In the genomic region with DNA sequence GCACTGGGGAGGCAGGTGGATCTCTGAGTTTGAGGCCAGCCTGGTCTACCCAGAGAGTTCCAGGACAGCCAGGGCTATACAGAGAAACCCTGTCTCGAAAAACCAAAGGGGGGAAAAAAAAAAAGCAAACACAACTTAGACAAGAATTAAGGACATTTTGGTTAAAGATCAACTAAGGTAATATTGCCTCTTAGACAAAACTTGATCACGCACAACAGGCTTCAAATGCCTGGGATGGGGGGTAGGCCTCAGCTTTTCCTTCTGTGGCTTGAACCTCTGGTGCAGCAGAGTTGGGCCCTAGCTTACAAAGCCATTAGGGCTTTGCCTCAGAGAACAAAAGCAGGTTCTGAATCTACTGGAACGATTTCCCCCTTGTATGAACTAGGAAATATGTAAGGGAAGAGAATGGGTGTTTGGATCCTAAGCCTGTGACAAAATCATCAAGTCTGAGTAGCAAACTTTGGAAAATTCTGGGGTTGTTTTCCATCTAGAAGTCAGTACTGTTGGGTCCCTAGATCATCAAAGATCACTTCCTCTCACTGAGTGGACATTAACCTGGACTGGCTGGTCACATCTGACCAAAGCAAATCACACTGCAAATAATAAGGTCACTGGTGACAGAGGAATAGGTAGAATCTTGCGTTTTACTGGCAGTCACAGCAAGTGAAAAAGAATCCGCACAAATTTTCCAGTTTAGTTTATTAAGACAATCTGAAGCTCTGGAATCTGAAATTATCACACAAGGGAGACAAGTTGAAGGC, we compare ENCODE assay signal across 22 mouse cellular contexts. TPM values are rescaled to one million over a fixed set of nuclear protein-coding genes. Genes with fewer than 3 reads are reported as not detected.
A peak's percentile ranks its signal among the peaks of the same experiment; 100 is the strongest.
DNase-seq lines count a peak whose midpoint lies in the region; ATAC-seq and TF ChIP-seq lines count a peak whose summit lies in the region.
"Had no signal": no experiment of that assay in that cellular context is flagged by ENCODE, and none has a peak within 500 bp of the region (broad histone marks: within the 10 kb centered on the region; RNA-seq: fewer than 3 reads in every experiment).

No protein-coding gene starts in this region.

- no peak overlapping the region for H3K9ac ChIP-seq in liver, adult 2 months (ENCODE audit: low read depth, low read length)
- no peak overlapping the region for H3K9ac ChIP-seq in liver, embryonic 13.5 days
- H3K9ac ChIP-seq: forebrain, embryonic 13.5 days; forebrain, postnatal 0 days; heart, embryonic 15.5 days; hindbrain, embryonic 13.5 days had no signal

- peak; percentile 59 for ATAC-seq in liver, embryonic 13.5 days (ENCODE audit: low read depth)
- ATAC-seq: activated CD4-positive, CD25-positive, alpha-beta regulatory T cell, adult 4 months; forebrain, embryonic 13.5 days; forebrain, postnatal 0 days; Patski had no signal

- H3K36me3 ChIP-seq in kidney, adult 2 months (ENCODE audit: control insufficient read depth, insufficient read depth, low read length) = no peaks in the 10 kb centered on the region
- no peaks in the 10 kb centered on the region for H3K36me3 ChIP-seq in liver, adult 2 months (ENCODE audit: control insufficient read depth, insufficient read depth, low read length)
- no peaks in the 10 kb centered on the region for H3K36me3 ChIP-seq in liver, embryonic 13.5 days
- H3K36me3 ChIP-seq: embryonic facial prominence, embryonic 10.5 days; heart, embryonic 15.5 days; hindbrain, embryonic 13.5 days had no signal

- no peak for TF ChIP-seq POLR2A in kidney, adult 2 months (IDR thresholded peaks at IDR 0.05; ENCODE audit: low read depth, low read length)
- no peak for TF ChIP-seq POLR2A in liver, adult 2 months (IDR thresholded peaks at IDR 0.05; ENCODE audit: extremely low read depth, insufficient read depth, low read length)

- intact Hi-C loops in left cerebral cortex, postnatal 14 days (cut with DNase I) = no loop called here

- no peak for TF ChIP-seq CTCF in kidney, adult 2 months (conservative IDR thresholded peaks at IDR 0.05; ENCODE audit: insufficient read depth, insufficient read length, low read depth, low read length)
- no peak for TF ChIP-seq CTCF in liver, adult 2 months (IDR thresholded peaks at IDR 0.05; ENCODE audit: low read depth, low read length)

- H3K27me3 ChIP-seq in kidney, adult 2 months (replicated peaks; ENCODE audit: control insufficient read depth, insufficient read depth, low read length) = no peaks in the 10 kb centered on the region
- no peaks in the 10 kb centered on the region for H3K27me3 ChIP-seq in liver, adult 2 months (ENCODE audit: control insufficient read depth, insufficient read depth, low read length)
- H3K27me3 ChIP-seq in liver, embryonic 13.5 days = no peaks in the 10 kb centered on the region
- H3K27me3 ChIP-seq: CH12.LX; forebrain, embryonic 13.5 days; heart, embryonic 15.5 days; hindbrain, embryonic 13.5 days; Patski had no signal

- H3K4me1 ChIP-seq in kidney, adult 2 months (ENCODE audit: control insufficient read depth, insufficient read depth, low read length) = peaks cover 9% of the 10 kb centered on the region
- H3K4me1 ChIP-seq in liver, adult 2 months (ENCODE audit: control insufficient read depth, insufficient read depth, low read length) = peaks cover 22% of the 10 kb centered on the region
- H3K4me1 ChIP-seq in liver, embryonic 13.5 days (replicated peaks) = peaks cover 17% of the 10 kb centered on the region; the same call in 1 of the 2 replicates
- H3K4me1 ChIP-seq: forebrain, embryonic 13.5 days; heart, embryonic 15.5 days; hindbrain, embryonic 13.5 days had no signal

- H3K4me3 ChIP-seq in kidney, adult 2 months (ENCODE audit: insufficient read depth, low read depth, low read length) = no peak overlapping the region
- no peak overlapping the region for H3K4me3 ChIP-seq in liver, adult 2 months (ENCODE audit: insufficient read depth, low read depth, low read length)
- H3K4me3 ChIP-seq in liver, embryonic 13.5 days (replicated peaks) = no peak overlapping the region
- H3K4me3 ChIP-seq: embryonic facial prominence, embryonic 10.5 days; forebrain, embryonic 13.5 days; heart, embryonic 15.5 days; hindbrain, embryonic 13.5 days had no signal

- H3K79me2 ChIP-seq in liver, adult 2 months (ENCODE audit: control insufficient read depth, insufficient read depth, low read length) = no peaks in the 10 kb centered on the region

- H3K9me3 ChIP-seq in liver, embryonic 13.5 days (replicated peaks) = no peaks in the 10 kb centered on the region
- H3K9me3 ChIP-seq: embryonic facial prominence, embryonic 10.5 days; forebrain, embryonic 13.5 days; heart, embryonic 15.5 days; hindbrain, embryonic 13.5 days had no signal

- WGBS in kidney, adult 2 months = 50% methylated on average over 5 of the region's 5 CpGs
- 19% methylated on average over 5 of the region's 5 CpGs for whole genome bisulfite sequencing in liver, adult 2 months
- WGBS in liver, embryonic 13.5 days (ENCODE audit: insufficient replicate concordance) = 60% methylated on average over 5 of the region's 5 CpGs

- DNase-seq in kidney, adult 2 months = peak; percentile 49
- DNase-seq in kidney, adult 18-20 months = no peak
- peak; percentile 93 for DNase-seq in liver, adult 2 months (ENCODE audit: extremely low read depth, low read depth, low spot score)
- DNase-seq in liver = no peak
- no peak for DNase-seq in liver, embryonic 13.5 days
- peak; percentile 26 for DNase-seq in yolk sac, embryonic 10.5 days (ENCODE audit: low spot score)
- no peak for DNase-seq in left cerebral cortex, postnatal 14 days (ENCODE audit: low spot score in 2 of 2)
- DNase-seq: adrenal gland, postnatal 14 days; cerebellum, adult 18-20 months; cerebellum, adult 9-11 months; cerebellum, postnatal 36 days; forebrain, postnatal 0 days; heart, adult 18-20 months; heart, postnatal 14 days had no signal

- peak overlapping the region; percentile 86 for H3K27ac ChIP-seq in kidney, adult 2 months (ENCODE audit: insufficient read depth, low read depth, low read length)
- peak overlapping the region; percentile 95 for H3K27ac ChIP-seq in liver, adult 2 months (replicated peaks; ENCODE audit: insufficient read depth, low read depth, low read length)
- H3K27ac ChIP-seq in liver, embryonic 13.5 days = peak overlapping the region; percentile 73
- H3K27ac ChIP-seq: embryonic facial prominence, embryonic 10.5 days; forebrain, embryonic 13.5 days; heart, embryonic 15.5 days; hindbrain, embryonic 13.5 days had no signal

- no peak overlapping the region for H3K4me2 ChIP-seq in liver, embryonic 13.5 days
- H3K4me2 ChIP-seq: forebrain, embryonic 13.5 days; heart, embryonic 11.5 days; heart, embryonic 15.5 days; hindbrain, embryonic 13.5 days had no signal

RNA-seq across cellular contexts. Expression of a gene that starts 6.5 kb away (rescaled TPM):
- polyA plus RNA-seq in kidney, adult 2 months (2012; rRNA removed) = 100 and 120 TPM in 2 replicates
- total RNA-seq in liver, adult 2 months (2014; rRNA removed) = 170 and 201 TPM in 2 replicates
- 90.7 and 97.3 TPM in 2 replicates for polyA plus RNA-seq in liver, adult 2 months (2012; rRNA removed)
- polyA plus RNA-seq in liver, embryonic 13.5 days (2015; fragmentation: Nextera tagmentation; extraction: Ambion mirVana) = 134 and 178 TPM in 2 replicates
- 100 to 1,000 TPM; 339 to 364 TPM for total RNA-seq in left cerebral cortex, postnatal 14 days (2021)

RNA-seq across cellular contexts. Expression of a gene that starts 42.9 kb away (rescaled TPM):
- 23.8 and 29.6 TPM in 2 replicates for polyA plus RNA-seq in kidney, adult 2 months (2012; rRNA removed)
- 8.8 and 8.9 TPM in 2 replicates for total RNA-seq in liver, adult 2 months (2014; rRNA removed)
- polyA plus RNA-seq in liver, adult 2 months (2012; rRNA removed) = 16.3 and 28.7 TPM in 2 replicates
- polyA plus RNA-seq in liver, embryonic 13.5 days (2015; fragmentation: Nextera tagmentation; extraction: Ambion mirVana) = 20.7 and 24.2 TPM in 2 replicates
- total RNA-seq in left cerebral cortex, postnatal 14 days (2021) = 10 to 100 TPM; 28.3 to 29.5 TPM

Comparison
In these comparisons a context has a peak if more than half of its experiments do, and no peak if none do; other contexts are left out.
1. DNase-seq: peak in kidney, adult 2 months (single experiment), liver, adult 2 months (single experiment) and yolk sac, embryonic 10.5 days (single experiment); none in kidney, adult 18-20 months (single experiment), liver (single experiment), liver, embryonic 13.5 days (single experiment) and left cerebral cortex, postnatal 14 days (0 of 2).
2. Peak in every context shown above with its lines, with median percentiles within 50 percentile points of each other: H3K27ac ChIP-seq.